Mouse (Mus musculus) testis, adult 2 months (tissue): ENCODE data around the gene Adgrf3. TPM values are rescaled to one million over a fixed set of nuclear protein-coding genes. Genes with fewer than 3 reads are reported as not detected.

Source experiments
- H3K27ac ChIP-seq: fragments of 200-500 bp; 2 replicates; pipeline ENCODE4 v1.5.1; 2012; ENCODE audit warnings: low read depth, low read length; ENCODE audit not compliant: control insufficient read depth, insufficient read depth
- H3K27me3 ChIP-seq: fragments of 200-500 bp; 2 replicates; pipeline ENCODE4 v1.6.1; 2012; ENCODE audit warnings: mild to moderate bottlenecking, low read length, moderate library complexity; ENCODE audit not compliant: control insufficient read depth, insufficient read depth
- H3K36me3 ChIP-seq: fragments of 200-500 bp; 2 replicates; pipeline ENCODE4 v1.6.1; 2012; ENCODE audit warnings: mild to moderate bottlenecking, low read length; ENCODE audit not compliant: control insufficient read depth, insufficient read depth
- H3K4me1 ChIP-seq: fragments of 200-500 bp; 2 replicates; pipeline ENCODE4 v1.6.1; 2012; ENCODE audit warnings: low read length; ENCODE audit not compliant: control insufficient read depth, insufficient read depth
- H3K4me3 ChIP-seq: fragments of 200-500 bp; 2 replicates; pipeline ENCODE4 v1.5.1; 2012; ENCODE audit warnings: low read depth, mild to moderate bottlenecking, low read length, moderate library complexity, mixed read lengths; ENCODE audit not compliant: control insufficient read depth
- CTCF ChIP-seq: fragments of 200-500 bp; IDR thresholded peaks from 2 replicates; pipeline ENCODE4 v1.5.1; 2012; ENCODE audit warnings: low read depth, mild to moderate bottlenecking, inconsistent platforms, low read length, moderate library complexity; ENCODE audit not compliant: control insufficient read depth, insufficient read depth, insufficient replicate concordance
- POLR2A ChIP-seq: fragments of 200-500 bp; IDR thresholded peaks from 2 replicates; pipeline ENCODE4 v1.6.1; 2012; ENCODE audit warnings: low read depth, mild to moderate bottlenecking, inconsistent platforms, low read length, moderate library complexity; ENCODE audit not compliant: control insufficient read depth
- polyA plus RNA-seq: library from polyadenylated mRNA; depleted of rRNA; stranded (reverse); fragments of >200 nt; gene quantifications from 2 replicates; pipeline ENCODE4 v1.2.3, GENCODE M21; 2012

Adgrf3 gene
- polyA plus RNA-seq, 1 experiment = 18.3 TPM

DNA sequence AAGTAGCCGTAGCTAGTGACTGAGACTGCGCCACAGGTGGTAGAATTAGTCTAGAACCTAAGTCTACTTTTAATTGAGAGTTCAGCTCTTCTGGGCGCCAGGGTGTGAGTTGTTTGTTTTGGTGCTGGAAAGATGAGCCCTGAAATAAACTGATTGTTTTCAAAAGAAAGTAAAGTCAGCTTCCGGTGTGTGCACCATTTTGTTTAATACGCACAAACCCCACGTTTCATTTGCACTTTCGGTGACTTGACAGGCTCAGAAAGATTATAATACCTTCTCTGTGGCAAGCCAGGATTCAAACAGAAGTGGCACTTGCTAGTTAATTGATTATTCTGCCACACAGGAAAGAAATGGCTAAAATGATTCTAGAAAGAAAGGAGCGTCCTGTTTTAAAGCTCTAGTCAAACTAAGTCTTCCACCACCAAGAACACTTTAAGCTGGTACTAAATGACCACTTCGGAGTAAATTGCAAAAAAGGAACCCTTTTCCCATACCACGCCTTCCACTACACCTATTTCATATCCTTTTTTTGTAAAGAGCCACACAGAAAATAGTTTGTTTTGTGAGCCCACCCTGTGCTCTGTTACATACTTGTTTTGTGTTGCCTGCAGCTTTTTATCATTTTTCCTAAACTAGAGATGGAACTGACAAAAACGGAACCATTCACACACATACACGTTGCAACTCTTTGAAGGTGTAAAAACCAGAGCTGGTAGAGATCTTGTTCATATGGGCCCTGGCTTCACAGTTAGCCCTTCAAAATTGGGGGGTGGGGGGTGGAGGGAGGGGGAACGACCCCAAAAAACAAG lies 49.5 kb downstream of the Adgrf3 start:
- TF ChIP-seq CTCF = no peak
- Histone ChIP-seq H3K4me3 (peak overlapping the region; percentile 93), H3K4me1 (no peaks in the 10 kb centered on the region), H3K27me3 (no peaks in the 10 kb centered on the region), H3K27ac (peak overlapping the region; percentile 99), H3K36me3 (no peaks in the 10 kb centered on the region)

DNA sequence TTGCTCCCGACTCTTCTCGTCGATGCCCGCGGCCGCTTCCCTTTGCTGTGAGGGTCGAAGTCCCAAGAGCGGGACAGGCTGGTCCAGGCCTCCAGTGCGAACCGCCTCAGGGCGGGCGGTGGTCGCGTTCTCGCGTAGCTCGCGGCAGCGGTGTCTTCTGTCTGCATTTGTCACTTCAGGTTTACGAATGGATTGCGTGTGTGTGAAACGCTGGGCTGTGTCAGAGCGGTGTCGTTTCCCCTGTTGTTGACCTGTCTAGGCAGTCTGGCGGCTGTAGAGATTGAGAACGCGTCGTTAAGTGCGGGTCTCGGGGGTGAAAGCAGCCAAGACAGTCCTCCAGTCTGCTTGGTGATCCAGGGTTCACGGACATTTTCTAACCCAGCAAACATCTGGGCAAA lies 50.1 kb downstream of the Adgrf3 start:
- Histone ChIP-seq H3K4me1 (no peaks in the 10 kb centered on the region), H3K4me3 (peak overlapping the region; percentile 93), H3K36me3 (no peaks in the 10 kb centered on the region), H3K27me3 (no peaks in the 10 kb centered on the region), H3K27ac (peak overlapping the region; percentile 99)
- TF ChIP-seq POLR2A (0 out of 2 replicates have a peak, but pooled peaks have one; percentile 33), CTCF (no peak)

DNA sequence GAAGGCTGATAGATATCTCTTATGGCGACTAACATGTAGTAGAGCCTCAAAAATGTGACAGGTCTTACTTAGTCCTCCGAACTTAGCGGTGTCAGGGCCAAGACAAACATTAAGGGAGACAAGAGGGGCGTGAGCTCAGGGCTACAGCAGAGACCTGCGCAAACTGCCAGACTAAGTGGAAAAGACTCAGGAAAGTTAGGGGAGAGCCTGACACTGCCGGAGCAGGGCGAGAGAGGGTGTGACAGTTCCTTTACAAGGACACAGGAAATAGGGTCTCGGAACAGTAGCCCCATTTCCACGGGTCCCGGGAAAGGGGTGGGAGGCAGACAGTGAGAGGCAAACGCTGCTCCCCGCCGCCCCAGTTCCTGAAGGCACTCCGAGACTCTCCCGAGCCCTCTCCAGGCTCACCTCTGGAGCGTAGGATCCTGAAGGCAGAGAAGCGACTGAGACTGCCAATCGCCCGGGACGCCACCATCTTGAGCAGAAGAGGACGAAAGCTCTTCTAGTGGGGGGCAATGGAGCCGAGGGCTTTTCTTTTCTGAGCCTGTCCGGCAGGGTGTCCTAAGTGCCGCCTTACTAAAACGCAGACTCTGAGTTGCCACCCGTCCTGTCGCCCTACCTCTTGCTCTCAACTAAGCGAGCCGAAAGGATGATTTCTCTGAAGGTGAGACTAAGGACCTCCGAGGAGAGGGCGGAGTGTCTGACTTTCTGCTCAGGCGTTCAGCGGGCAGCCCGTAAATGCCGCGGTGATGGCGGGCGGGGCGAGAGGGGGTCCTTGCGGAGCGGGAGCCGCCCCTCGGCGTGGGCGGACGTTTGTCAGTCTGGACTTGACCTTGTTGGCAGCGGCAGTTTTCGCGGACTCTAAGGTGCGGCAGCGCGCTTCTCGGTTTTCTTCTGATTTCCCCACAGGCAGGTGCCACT lies 50.8 kb downstream of the Adgrf3 start, which contains the start of the genes Hadha and Hadhb:
Gene Hadha, minus strand, starts transcription at position 689 of the 921 bp plus-strand sequence.
Gene Hadhb, plus strand, starts transcription at position 775 of the 921 bp plus-strand sequence.
- Histone ChIP-seq H3K4me1 (no peaks in the 10 kb centered on the region), H3K27me3 (no peaks in the 10 kb centered on the region)
- peak; percentile 96 for TF ChIP-seq POLR2A
- TF ChIP-seq CTCF = no peak

DNA sequence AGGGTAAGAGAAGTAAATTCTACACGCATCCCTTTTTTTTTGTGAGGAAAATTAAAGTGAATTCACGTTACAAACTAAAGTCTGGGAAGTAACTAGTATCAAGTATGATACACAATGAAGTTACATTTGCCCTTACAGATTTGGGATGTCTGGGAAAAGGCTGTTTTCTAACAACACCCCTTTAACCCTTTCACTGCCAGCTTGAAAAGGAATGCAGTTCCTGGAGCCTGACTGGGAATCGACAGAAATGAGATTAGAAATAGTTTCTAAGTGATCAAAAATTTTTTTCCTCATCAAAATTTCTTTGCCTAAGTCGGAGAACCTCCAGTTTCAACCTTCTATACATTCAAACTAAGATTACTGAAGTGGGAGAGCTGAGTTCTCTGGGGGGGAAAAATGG lies 51.5 kb downstream of the Adgrf3 start:
- H3K4me3 ChIP-seq = peak overlapping the region; percentile 93; the same call in 1 of the 2 replicates
- H3K4me1 ChIP-seq = no peaks in the 10 kb centered on the region
- H3K27ac ChIP-seq = peak overlapping the region; percentile 99
- H3K27me3 ChIP-seq = no peaks in the 10 kb centered on the region
- TF ChIP-seq CTCF (no peak), POLR2A (no peak)
- H3K36me3 ChIP-seq = no peaks in the 10 kb centered on the region

More for the DNA sequence above, 50.8 kb downstream of the Adgrf3 start, which contains the start of the genes Hadha and Hadhb:
- Histone ChIP-seq H3K4me3 (peak within 1 kb of the TSS; percentile 93), H3K36me3 (no peaks in the 10 kb centered on the region), H3K27ac (peak within 1 kb of the TSS; percentile 99)

DNA sequence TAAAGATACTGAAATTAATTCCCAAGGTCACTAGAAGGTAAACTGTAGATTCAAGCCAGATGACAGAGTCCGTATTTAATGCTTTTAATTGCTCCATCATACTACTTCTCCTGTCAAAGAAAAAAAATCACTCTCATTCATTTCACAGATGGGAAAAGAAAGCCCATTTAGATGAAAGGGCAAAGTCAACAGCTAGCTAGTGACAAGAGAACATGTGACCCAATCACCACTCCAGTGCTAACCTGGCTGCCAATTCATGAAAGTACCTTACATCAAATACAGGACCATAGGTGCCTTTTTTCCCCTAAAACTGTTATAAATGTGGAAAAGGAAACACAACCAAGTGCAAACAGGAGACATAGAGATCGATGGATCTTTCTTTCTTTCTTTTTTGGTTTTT lies 52.3 kb downstream of the Adgrf3 start:
- H3K27ac ChIP-seq = no peak overlapping the region
- no peaks in the 10 kb centered on the region for H3K4me1 ChIP-seq
- no peak for TF ChIP-seq POLR2A
- H3K36me3 ChIP-seq = no peaks in the 10 kb centered on the region
- no peaks in the 10 kb centered on the region for H3K27me3 ChIP-seq
- no peak overlapping the region; the same call in 1 of the 2 replicates for H3K4me3 ChIP-seq

DNA sequence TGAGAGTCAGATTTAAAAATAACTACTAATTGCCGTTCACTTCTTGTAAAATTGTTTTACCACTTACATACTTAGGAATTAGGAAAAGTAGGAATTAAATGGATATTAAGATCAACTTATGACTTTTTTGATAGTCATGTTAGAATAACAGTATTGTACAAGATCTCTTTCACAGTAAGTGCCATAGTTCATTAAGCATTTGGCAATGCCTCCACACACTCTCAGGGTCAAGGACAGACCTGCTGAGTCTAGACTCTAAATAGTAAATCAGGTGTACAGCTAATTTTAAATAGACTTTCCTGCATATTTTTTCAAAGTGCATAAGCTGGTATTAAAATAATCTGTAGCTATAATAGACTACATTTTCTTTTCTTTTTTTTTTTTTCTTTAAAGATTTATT lies 53.1 kb downstream of the Adgrf3 start:
- Histone ChIP-seq H3K27me3 (no peaks in the 10 kb centered on the region), H3K36me3 (no peaks in the 10 kb centered on the region), H3K4me3 (no peak overlapping the region), H3K4me1 (no peaks in the 10 kb centered on the region), H3K27ac (no peak overlapping the region)
- TF ChIP-seq CTCF = no peak
- TF ChIP-seq POLR2A = no peak

DNA sequence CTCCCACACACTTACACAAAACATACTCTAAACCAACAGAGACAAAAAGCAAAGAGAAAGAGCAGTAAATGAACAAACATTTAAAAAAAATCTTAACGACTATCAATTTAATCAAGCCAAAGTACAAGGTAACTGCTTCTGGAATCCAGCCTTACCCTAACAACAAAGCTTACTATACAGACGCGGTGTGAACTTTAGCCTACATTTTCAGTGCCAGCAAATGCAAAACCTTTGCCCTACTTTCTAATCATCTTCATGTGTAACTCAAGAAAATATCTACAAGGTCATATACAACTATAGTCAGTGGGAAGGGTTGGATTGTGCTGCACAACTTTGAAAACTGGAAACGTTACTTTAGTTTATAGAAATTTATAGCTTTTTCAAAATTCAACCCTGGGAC lies 53.5 kb downstream of the Adgrf3 start:
- TF ChIP-seq CTCF (no peak), POLR2A (no peak)
- H3K36me3 ChIP-seq = no peaks in the 10 kb centered on the region
- no peaks in the 10 kb centered on the region for H3K27me3 ChIP-seq
- H3K4me1 ChIP-seq = no peaks in the 10 kb centered on the region
- no peak overlapping the region for H3K27ac ChIP-seq
- no peak overlapping the region for H3K4me3 ChIP-seq
